Comparison of ENCODE assay signal across 22 mouse cellular contexts in genomic region chr2:84222049-84222448, GRCm38 (mm10).
DNase-seq lines count a peak whose midpoint lies in the region; ATAC-seq and TF ChIP-seq lines count a peak whose summit lies in the region.
"Had no signal": no experiment of that assay in that cellular context is flagged by ENCODE, and none has a peak within 500 bp of the region (broad histone marks: within the 10 kb centered on the region; RNA-seq: fewer than 3 reads in every experiment).

No protein-coding gene starts in this region.

- in situ Hi-C loops in CH12.LX (cut with MboI; ENCODE audit: low pct_ligation_motif_present, low pct_unique_long_range_greater_than_20kb, low sequenced_read_pairs) = no loop called here

- no peaks in the 10 kb centered on the region for H3K4me1 ChIP-seq in midbrain, embryonic 11.5 days (ENCODE audit: control insufficient read depth, insufficient read depth, low read length)
- no peaks in the 10 kb centered on the region for H3K4me1 ChIP-seq in midbrain, postnatal 0 days (ENCODE audit: insufficient read depth, low read length)
- no peaks in the 10 kb centered on the region for H3K4me1 ChIP-seq in CH12.LX (ENCODE audit: control insufficient read depth in 1 of 2, insufficient read depth in 2 of 2)
- H3K4me1 ChIP-seq in hindbrain, postnatal 0 days (ENCODE audit: insufficient read depth, low read length) = no peaks in the 10 kb centered on the region
- H3K4me1 ChIP-seq: embryonic facial prominence, embryonic 13.5 days; embryonic facial prominence, embryonic 15.5 days; forebrain, embryonic 13.5 days; forebrain, embryonic 15.5 days had no signal

- H3K27ac ChIP-seq in midbrain, embryonic 11.5 days (ENCODE audit: low read depth, low read length) = no peak overlapping the region
- H3K27ac ChIP-seq in midbrain, postnatal 0 days (ENCODE audit: low read depth, low read length) = no peak overlapping the region
- no peak overlapping the region for H3K27ac ChIP-seq in CH12.LX (ENCODE audit: insufficient read depth, low read depth)
- no peak overlapping the region for H3K27ac ChIP-seq in hindbrain, postnatal 0 days
- H3K27ac ChIP-seq: embryonic facial prominence, embryonic 13.5 days; embryonic facial prominence, embryonic 15.5 days; forebrain, embryonic 13.5 days; forebrain, embryonic 15.5 days had no signal

- TF ChIP-seq EP300 in CH12.LX (IDR thresholded peaks at IDR 0.05; ENCODE audit: low read length) = peak; percentile 94

- peak; percentile 14 for DNase-seq in midbrain, embryonic 11.5 days (ENCODE audit: low spot score, missing footprints)
- DNase-seq in midbrain, postnatal 0 days (ENCODE audit: low spot score) = no peak
- DNase-seq in CH12.LX (ENCODE audit: extremely low read depth) = no peak
- DNase-seq in induced T-regulatory cell, adult 2 months (ENCODE audit: low read depth) = peak; percentile 31
- no peak for DNase-seq in hindbrain, postnatal 0 days (ENCODE audit: low spot score)
- no peak for DNase-seq in right cerebral cortex, postnatal 10 days (ENCODE audit: low spot score in 2 of 2)
- DNase-seq: adrenal gland, adult 8-10 months; adrenal gland, postnatal 14 days; B cell, adult 2 months; cerebellum, adult 11 months; cerebellum, adult 18-20 months; cerebellum, adult 8-10 months; cerebellum, adult 9-11 months; cerebellum, postnatal 14 days; cerebellum, postnatal 36 days; embryo, embryonic 11 days; forebrain, postnatal 0 days had no signal

- no peak for ATAC-seq in midbrain, embryonic 11.5 days (ENCODE audit: low FRiP score)
- ATAC-seq in midbrain, postnatal 0 days (ENCODE audit: low FRiP score) = no peak
- no peak for ATAC-seq in erythroblast, adult 5-6 weeks (replicated peaks; ENCODE audit: low FRiP score, poor library complexity, severe bottlenecking)
- no peak for ATAC-seq in hindbrain, postnatal 0 days
- ATAC-seq: forebrain, embryonic 13.5 days; forebrain, embryonic 15.5 days; forebrain, postnatal 0 days had no signal

- no peak for TF ChIP-seq RAD21 in CH12.LX (IDR thresholded peaks at IDR 0.05; ENCODE audit: low read depth, low read length)

- TF ChIP-seq POLR2A in CH12.LX (IDR thresholded peaks at IDR 0.05; ENCODE audit: low read depth, low read length) = no peak

- no peaks in the 10 kb centered on the region for H3K9me3 ChIP-seq in midbrain, embryonic 11.5 days (ENCODE audit: control insufficient read depth, low read length)
- no peaks in the 10 kb centered on the region for H3K9me3 ChIP-seq in midbrain, postnatal 0 days (ENCODE audit: low read length)
- no peaks in the 10 kb centered on the region for H3K9me3 ChIP-seq in CH12.LX (replicated peaks; ENCODE audit: low read length)
- no peaks in the 10 kb centered on the region for H3K9me3 ChIP-seq in hindbrain, postnatal 0 days (ENCODE audit: low read length)
- H3K9me3 ChIP-seq: embryonic facial prominence, embryonic 13.5 days; embryonic facial prominence, embryonic 15.5 days; forebrain, embryonic 13.5 days; forebrain, embryonic 15.5 days had no signal

- no peaks in the 10 kb centered on the region for H3K36me3 ChIP-seq in midbrain, embryonic 11.5 days (ENCODE audit: control insufficient read depth, insufficient read depth, low read length)
- no peaks in the 10 kb centered on the region for H3K36me3 ChIP-seq in midbrain, postnatal 0 days (ENCODE audit: insufficient read depth, low read length)
- H3K36me3 ChIP-seq in CH12.LX (replicated peaks in 1 of 2; ENCODE audit: control insufficient read depth in 1 of 2, insufficient read depth in 1 of 2, low read length in 1 of 2) = no peaks in the 10 kb centered on the region
- H3K36me3 ChIP-seq in hindbrain, postnatal 0 days (ENCODE audit: insufficient read depth, low read length) = no peaks in the 10 kb centered on the region
- H3K36me3 ChIP-seq: embryonic facial prominence, embryonic 13.5 days; embryonic facial prominence, embryonic 15.5 days; forebrain, embryonic 15.5 days had no signal

- dilution Hi-C loops in CH12.LX (cut with MboI; ENCODE audit: extremely low pct_ligation_motif_present, extremely low pct_unique_long_range_greater_than_20kb, low sequenced_read_pairs) = no loop called here

- H3K9ac ChIP-seq in midbrain, embryonic 11.5 days (ENCODE audit: low read length) = no peak overlapping the region
- H3K9ac ChIP-seq in midbrain, postnatal 0 days (replicated peaks; ENCODE audit: low read length, poor library complexity, severe bottlenecking) = no peak overlapping the region
- H3K9ac ChIP-seq in CH12.LX (ENCODE audit: insufficient read depth, low read depth) = no peak overlapping the region
- no peak overlapping the region for H3K9ac ChIP-seq in hindbrain, postnatal 0 days (replicated peaks; ENCODE audit: low read length)
- H3K9ac ChIP-seq: embryonic facial prominence, embryonic 13.5 days; embryonic facial prominence, embryonic 15.5 days; forebrain, embryonic 13.5 days; forebrain, embryonic 15.5 days; forebrain, postnatal 0 days had no signal

- TF ChIP-seq CTCF in midbrain, postnatal 0 days (IDR thresholded peaks at IDR 0.05) = no peak
- TF ChIP-seq CTCF in CH12.LX (conservative IDR thresholded peaks at IDR 0.05 in 1 of 2, IDR thresholded peaks at IDR 0.05 in 1 of 2; ENCODE audit: low read depth in 2 of 2, low read length in 2 of 2) = no peak
- TF ChIP-seq CTCF in hindbrain, postnatal 0 days (IDR thresholded peaks at IDR 0.05; ENCODE audit: low read depth) = no peak

- H3K4me2 ChIP-seq in midbrain, embryonic 11.5 days = no peak overlapping the region
- no peak overlapping the region for H3K4me2 ChIP-seq in midbrain, postnatal 0 days (ENCODE audit: low read depth, low read length, poor library complexity, severe bottlenecking)
- H3K4me2 ChIP-seq in CH12.LX (ENCODE audit: insufficient read depth, low read depth, poor library complexity, severe bottlenecking) = no peak overlapping the region
- no peak overlapping the region for H3K4me2 ChIP-seq in hindbrain, postnatal 0 days (ENCODE audit: low read depth, low read length)
- H3K4me2 ChIP-seq: embryonic facial prominence, embryonic 13.5 days; embryonic facial prominence, embryonic 15.5 days; forebrain, embryonic 13.5 days; forebrain, embryonic 15.5 days had no signal

- H3K27me3 ChIP-seq in midbrain, embryonic 11.5 days (ENCODE audit: control insufficient read depth, insufficient read depth, low read length) = no peaks in the 10 kb centered on the region
- H3K27me3 ChIP-seq in midbrain, postnatal 0 days (ENCODE audit: insufficient read depth, low read length) = no peaks in the 10 kb centered on the region
- no peaks in the 10 kb centered on the region for H3K27me3 ChIP-seq in CH12.LX (replicated peaks)
- no peaks in the 10 kb centered on the region for H3K27me3 ChIP-seq in hindbrain, postnatal 0 days (ENCODE audit: insufficient read depth, low read length)
- H3K27me3 ChIP-seq: embryonic facial prominence, embryonic 13.5 days; embryonic facial prominence, embryonic 15.5 days; forebrain, embryonic 13.5 days; forebrain, embryonic 15.5 days had no signal

- no peak overlapping the region for H3K4me3 ChIP-seq in midbrain, embryonic 11.5 days (ENCODE audit: low read depth, low read length)
- H3K4me3 ChIP-seq in midbrain, postnatal 0 days (ENCODE audit: low read depth, low read length) = no peak overlapping the region
- no peak overlapping the region for H3K4me3 ChIP-seq in CH12.LX (replicated peaks in 1 of 3; ENCODE audit: low read depth in 2 of 3, low read length in 2 of 3, poor library complexity in 1 of 3)
- no peak overlapping the region for H3K4me3 ChIP-seq in hindbrain, postnatal 0 days (ENCODE audit: low read length)
- H3K4me3 ChIP-seq: embryonic facial prominence, embryonic 13.5 days; embryonic facial prominence, embryonic 15.5 days; forebrain, embryonic 13.5 days; forebrain, embryonic 15.5 days had no signal

- WGBS in midbrain, embryonic 11.5 days = 88% methylated on average over 1 of the region's 1 CpGs
- WGBS in midbrain, postnatal 0 days = 96% methylated on average over 1 of the region's 1 CpGs
- WGBS in hindbrain, postnatal 0 days = 98% methylated on average over 1 of the region's 1 CpGs

- no peaks in the 10 kb centered on the region for H3K79me2 ChIP-seq in CH12.LX (replicated peaks; ENCODE audit: control insufficient read depth, extremely low read depth, insufficient read depth, poor library complexity, severe bottlenecking)

TF ChIP-seq in CH12.LX, 34 proteins besides CTCF, POLR2A, EP300 and RAD21:
- TF ChIP-seq JUN (IDR thresholded peaks at IDR 0.05; ENCODE audit: insufficient read depth, low read depth, low read length) = peak; percentile 94
- peak; percentile 93 for TF ChIP-seq IRF4 (IDR thresholded peaks at IDR 0.05; ENCODE audit: low read depth, low read length)
- peak; percentile 91 for TF ChIP-seq JUND (conservative IDR thresholded peaks at IDR 0.05; ENCODE audit: low read depth, low read length)
- TF ChIP-seq TCF12 (IDR thresholded peaks at IDR 0.05; ENCODE audit: low read depth, low read length) = no peak
- no peak for TF ChIP-seq ETS1 (conservative IDR thresholded peaks at IDR 0.05; ENCODE audit: low read depth, low read length)
- peak; percentile 88 for TF ChIP-seq ZNF384 (IDR thresholded peaks at IDR 0.05; ENCODE audit: low read depth, low read length)
- TF ChIP-seq CHD2 (IDR thresholded peaks at IDR 0.05; ENCODE audit: low read length) = peak; percentile 57; the same call in 1 of the 2 replicates
- no peak for TF ChIP-seq SMC3 (IDR thresholded peaks at IDR 0.05; ENCODE audit: low read depth, low read length)
- TF ChIP-seq BHLHE40 (IDR thresholded peaks at IDR 0.05; ENCODE audit: low read depth, low read length) = peak; percentile 24; the same call in 1 of the 2 replicates
- TF ChIP-seq RCOR1 (conservative IDR thresholded peaks at IDR 0.05; ENCODE audit: low read depth, low read length) = peak; percentile 88; the same call in 1 of the 2 replicates

Comparison
In these comparisons a context has a peak if more than half of its experiments do, and no peak if none do; other contexts are left out.
1. DNase-seq: peak in midbrain, embryonic 11.5 days (single experiment) and induced T-regulatory cell, adult 2 months (single experiment); none in midbrain, postnatal 0 days (single experiment), CH12.LX (single experiment), hindbrain, postnatal 0 days (single experiment) and right cerebral cortex, postnatal 10 days (0 of 2).